Mouse (Mus musculus) neutrophil, adult 83 days (primary cell): Measurements from ENCODE around the gene Atp2b4. TPM values are rescaled to one million over a fixed set of nuclear protein-coding genes. Genes with fewer than 3 reads are reported as not detected.

Experiments used
- total RNA-seq, 2 experiments: library from RNA; stranded (reverse); gene quantifications; one replicate each; pipeline ENCODE4 v1.2.4; 2023

The Atp2b4 gene
- total RNA-seq: 10 to 100 TPM; 19.9 to 21.1 TPM

GRCm38 (mm10) chr1:133800948-133801393 is at the start of gene Atp2b4:
Atp2b4 (minus strand) TSS chr1:133801041.

GRCm38 (mm10) chr1:133689897-133690296 is 110.9 kb downstream of the Atp2b4 start, which contains the start of gene Lax1:
Lax1 (minus strand) TSS chr1:133690108.

GRCm38 (mm10) chr1:133661203-133661933 is 139.5 kb downstream of the Atp2b4 start, which contains the start of gene Gm38394:
Gm38394 (minus strand) TSS chr1:133661318.

GRCm38 (mm10) chr1:133660466-133661202 is 140.2 kb downstream of the Atp2b4 start, which contains the start of gene Zbed6:
Zbed6 (minus strand) TSS chr1:133660885.

Other genes starting within 250 kb of the Atp2b4 start
- 100 to 1,000 TPM in 1 of 2 experiments, 10 to 100 TPM in 1; 94.2 to 107 TPM for gene Snrpe, start 190.8 kb downstream of the Atp2b4 start, total RNA-seq
- gene Zbed6, start 140.2 kb downstream of the Atp2b4 start, total RNA-seq: 10 to 100 TPM; 12.6 to 13.8 TPM
- 10 to 100 TPM; 17.2 to 23.2 TPM for gene Gm38394, start 139.7 kb downstream of the Atp2b4 start, total RNA-seq
- under 1 TPM; 0.90 to 0.99 TPM for gene Lax1, start 110.9 kb downstream of the Atp2b4 start, total RNA-seq
- not detected for gene Optc, start 107.0 kb upstream of the Atp2b4 start, total RNA-seq
- not detected for gene Prelp, start 120.4 kb upstream of the Atp2b4 start, total RNA-seq
- gene Fmod, start 236.2 kb upstream of the Atp2b4 start, total RNA-seq: under 1 TPM in 1 of 2 experiments, not detected in 1; 0.18 TPM